Mouse (Mus musculus) erythroblast, embryonic 14.5 days (primary cell): ENCODE measurements around the gene Naa60.

Experiments
- GATA1 ChIP-seq: IDR thresholded peaks from 2 replicates; pipeline ENCODE4 v1.6.1; 2012; ENCODE audit warnings: low read length, inconsistent platforms, mixed read lengths
- TAL1 ChIP-seq: IDR thresholded peaks from 3 replicates; pipeline ENCODE4 v1.6.1; 2012; ENCODE audit warnings: low read length, inconsistent platforms, mixed read lengths

DNA sequence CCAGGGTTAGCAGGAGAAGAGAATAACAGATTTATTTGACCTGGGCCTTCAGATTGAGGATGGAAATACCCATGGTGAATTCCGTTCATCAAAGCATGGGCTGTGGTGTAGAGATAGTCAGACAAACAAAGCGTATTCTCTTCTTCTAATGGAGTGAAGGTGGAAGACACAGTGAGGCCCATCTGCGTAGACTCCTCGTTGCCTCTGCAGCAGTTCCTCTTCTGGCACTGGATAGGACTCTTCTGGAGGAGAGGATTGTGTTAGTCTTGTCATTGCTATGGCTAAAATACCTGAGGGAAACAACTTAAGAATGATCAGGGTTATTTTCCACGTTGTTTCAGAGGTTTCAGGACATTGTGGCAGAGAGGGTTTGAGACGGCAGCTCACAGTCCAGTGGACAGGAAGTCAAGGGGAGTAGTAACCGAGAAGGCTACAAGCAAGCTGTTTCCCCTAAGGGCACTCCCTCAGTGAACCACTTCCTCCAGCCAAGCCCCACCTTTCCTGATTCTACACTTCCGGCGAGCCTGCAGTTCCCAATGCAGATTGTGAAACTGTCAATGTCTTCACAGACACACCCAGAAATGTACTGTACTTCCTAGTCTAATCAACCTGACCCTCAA lies 23.1 kb downstream of the Naa60 start:
- TF ChIP-seq TAL1 (no peak), GATA1 (no peak)
